Mouse (Mus musculus): Measurements from ENCODE around the gene Arhgdib.

The Arhgdib gene

GRCm38 (mm10) chr6:136910247-136910890, 31.3 kb downstream of the Arhgdib start:
- POLR2A ChIA-PET = interaction anchor here in 1 of 4 experiments (0.6 kb wide), 1 partner anchor 321 kb away, joined by 3 read pairs; no protein-coding TSS in a partner anchor
- CTCF ChIA-PET = no interaction called here

GRCm38 (mm10) chr6:136906937-136907293, 34.8 kb downstream of the Arhgdib start:
- CTCF ChIA-PET = interaction anchor here in 3 of 4 experiments (0.9 to 2.0 kb wide), 5 partner anchors 13 to 59 kb away, joined by 3 to 10 read pairs (median 3); no protein-coding TSS in a partner anchor
- POLR2A ChIA-PET = interaction anchor here in 3 of 4 experiments (0.5 to 2.6 kb wide), 15 partner anchors 23 to 587 kb away, joined by 3 to 12 read pairs (median 3); partner anchors contain the start of genes Hist4h4 (in 2 of the 3), Wbp11 (in 2 of the 3) and H2afj (in 1 of the 3)

DNA sequence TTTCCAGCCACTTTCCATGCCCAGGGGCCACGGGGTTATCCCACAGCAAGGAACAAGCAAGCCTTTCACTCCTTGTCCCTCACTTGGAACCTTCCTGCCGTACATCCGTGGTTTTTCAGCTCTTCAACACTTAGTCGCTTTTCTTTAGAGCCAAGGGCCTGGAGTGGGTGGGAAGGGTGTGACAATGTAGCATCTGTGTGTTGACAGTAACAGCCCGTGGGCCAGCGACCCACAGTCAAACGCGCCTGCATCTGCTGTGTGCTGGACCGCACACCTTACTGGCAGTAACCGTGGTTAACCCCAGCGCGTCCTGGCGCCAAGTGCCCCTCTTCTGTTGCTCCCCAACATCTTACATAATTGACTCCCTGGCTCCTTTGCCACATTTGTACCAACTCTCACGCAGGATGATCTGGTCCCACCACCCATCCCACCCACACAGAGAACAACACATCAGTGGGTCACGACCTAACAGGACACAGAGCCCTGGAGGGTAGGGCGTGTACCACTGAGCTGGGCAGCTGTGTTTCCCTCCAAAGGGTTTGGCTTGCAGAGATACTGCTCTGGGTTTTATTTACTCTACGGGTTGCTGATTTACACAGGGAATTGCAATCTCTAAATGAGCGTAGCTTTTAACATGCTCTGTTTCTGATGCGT, 35.3 kb downstream of the Arhgdib start:
- CTCF ChIA-PET = interaction anchor here in 2 of 4 experiments (0.9 to 2.0 kb wide), 4 partner anchors 14 to 59 kb away, joined by 3 to 10 read pairs (median 5); no protein-coding TSS in a partner anchor
- POLR2A ChIA-PET = interaction anchor here in 3 of 4 experiments (0.5 to 2.6 kb wide), 13 partner anchors 14 to 587 kb away, joined by 3 to 12 read pairs (median 3); partner anchors contain the start of genes Hist4h4 (in 2 of the 3), Wbp11 (in 2 of the 3) and H2afj (in 1 of the 3)

DNA sequence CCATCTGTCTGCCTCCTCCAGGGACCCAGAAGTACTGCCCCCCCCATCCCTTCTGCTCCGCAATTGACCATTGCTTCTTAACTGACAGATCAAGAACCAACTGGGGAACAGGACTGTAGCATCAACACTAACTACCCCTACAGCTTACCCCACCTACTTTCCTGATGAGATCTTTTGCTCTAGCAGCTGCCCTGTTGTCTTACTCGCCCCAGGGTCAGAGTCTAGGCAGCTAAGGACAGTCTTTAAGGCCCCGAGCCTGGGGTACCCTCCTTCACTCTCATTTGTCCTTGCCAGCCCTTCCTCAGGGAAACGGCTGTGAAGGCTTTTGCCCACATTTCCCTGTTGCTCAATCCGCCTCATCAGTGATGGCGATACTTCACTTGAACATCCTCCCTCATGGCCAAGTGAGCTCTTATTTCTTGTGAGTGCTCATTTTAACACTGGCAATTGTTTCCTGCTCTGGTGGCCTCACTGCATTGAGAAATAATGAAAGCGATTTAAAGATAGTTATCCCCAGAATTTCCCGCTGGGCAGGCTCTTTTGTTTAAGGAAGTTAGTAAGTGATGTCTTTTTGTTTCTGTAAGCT, 37.7 kb downstream of the Arhgdib start:
- POLR2A ChIA-PET = interaction anchor here in 2 of 4 experiments (1.0 to 2.7 kb wide), 2 partner anchors 100 kb away, joined by 3 to 12 read pairs; partner anchors contain the start of gene Hist4h4 (in 1 of the 2)
- CTCF ChIA-PET = interaction anchor here in 2 of 4 experiments (0.6 to 0.8 kb wide), 2 partner anchors 9 to 30 kb away, joined by 3 read pairs; no protein-coding TSS in a partner anchor

DNA sequence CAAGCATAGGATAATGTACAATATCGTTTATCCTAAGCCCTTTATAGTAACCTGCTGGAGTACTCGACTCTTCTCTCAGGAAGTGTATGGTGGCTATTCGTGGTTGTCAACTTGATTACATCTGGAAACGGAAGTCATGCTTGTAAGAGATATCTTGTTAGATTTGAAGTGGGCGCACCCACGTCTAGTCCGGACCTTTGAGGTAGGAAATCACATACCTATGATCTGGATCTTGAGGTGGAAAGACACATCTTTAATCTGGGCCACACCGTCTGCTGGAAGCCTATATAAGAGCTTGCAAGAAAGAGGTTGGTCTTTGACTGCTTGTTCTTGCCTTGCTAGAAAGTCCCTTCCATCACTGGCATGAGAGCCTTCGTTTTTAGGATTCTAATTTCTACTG, 39.2 kb downstream of the Arhgdib start:
- POLR2A ChIA-PET = interaction anchor here in 1 of 4 experiments (2.7 kb wide), 1 partner anchor 99 kb away, joined by 12 read pairs; the partner anchor contains the start of gene Hist4h4

DNA sequence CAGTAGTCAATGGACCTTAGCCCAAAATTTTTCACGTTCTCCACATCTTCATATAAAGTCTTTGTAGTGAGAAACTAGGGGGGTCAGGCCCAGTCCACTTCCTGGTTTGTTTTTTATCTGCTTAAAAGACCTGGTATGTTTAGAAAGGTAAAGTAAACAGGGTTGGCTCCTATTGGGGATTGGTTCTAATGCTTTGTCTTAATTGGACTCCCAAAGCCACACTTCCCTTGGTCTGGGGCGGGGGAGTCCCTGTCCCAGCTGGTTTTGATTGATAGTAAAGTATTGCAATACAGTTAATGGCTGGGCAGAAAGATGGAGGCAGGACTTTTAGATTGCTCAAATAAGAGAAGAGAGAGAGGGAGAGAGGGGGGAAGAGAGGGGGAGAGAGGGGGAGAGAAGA, 40.7 kb downstream of the Arhgdib start:
- ChIA-PET CTCF (no interaction called here), POLR2A (no interaction called here)

More for the DNA sequence above, 39.2 kb downstream of the Arhgdib start:
- CTCF ChIA-PET = interaction anchor here in 1 of 4 experiments (0.6 kb wide), 1 partner anchor 509 kb away, joined by 3 read pairs; no protein-coding TSS in a partner anchor

DNA sequence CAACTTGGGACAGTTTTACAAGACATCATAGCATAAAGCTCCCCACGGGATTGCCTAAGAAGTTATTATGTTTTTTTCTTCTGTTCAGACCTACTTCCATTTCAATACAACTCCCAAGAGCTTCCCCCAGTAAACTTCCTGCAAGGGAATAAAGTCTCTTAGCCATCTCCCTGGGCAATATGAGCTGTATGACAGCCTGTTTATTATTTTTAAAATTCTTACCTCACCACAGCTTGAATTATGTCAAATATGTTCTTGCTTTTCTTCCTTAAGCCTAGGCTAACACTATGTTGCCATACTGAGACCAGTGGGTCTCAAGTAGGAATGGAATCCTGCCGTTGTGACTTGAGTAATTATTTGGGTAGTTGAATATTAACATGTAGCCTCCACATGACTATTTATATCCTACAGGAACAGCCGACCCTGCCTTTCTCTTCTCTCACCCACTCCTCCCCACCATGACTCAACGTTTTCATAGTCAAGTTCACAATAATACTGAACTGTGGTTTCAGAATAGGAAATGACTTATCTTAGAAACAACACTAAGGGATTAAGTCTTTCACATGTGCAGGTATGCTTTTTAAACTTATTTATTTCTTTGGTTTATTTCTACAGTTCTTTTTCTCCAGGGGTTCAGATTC, 41.2 kb downstream of the Arhgdib start:
- CTCF ChIA-PET = no interaction called here
- POLR2A ChIA-PET = no interaction called here

GRCm38 (mm10) chr6:136898954-136899353, 42.7 kb downstream of the Arhgdib start:
- ChIA-PET CTCF (interaction anchor here in 1 of 4 experiments (0.6 kb wide), 1 partner anchor 81 kb away, joined by 5 read pairs; no protein-coding TSS in a partner anchor), POLR2A (no interaction called here)

- CTCF ChIA-PET = interaction anchor here in 1 of 4 experiments (0.6 kb wide), 1 partner anchor 82 kb away, joined by 5 read pairs; no protein-coding TSS in a partner anchor
- POLR2A ChIA-PET = no interaction called here
Measured at GRCm38 (mm10) chr6:136898222-136898621, 43.5 kb downstream of the Arhgdib start.

GRCm38 (mm10) chr6:136897789-136898188, 43.9 kb downstream of the Arhgdib start:
- ChIA-PET POLR2A (no interaction called here), CTCF (no interaction called here)

- CTCF ChIA-PET = interaction anchor here in 2 of 4 experiments (0.6 to 0.9 kb wide), 2 partner anchors 9 to 1779 kb away, joined by 3 read pairs; no protein-coding TSS in a partner anchor
- POLR2A ChIA-PET = interaction anchor here in 1 of 4 experiments (0.8 kb wide), 1 partner anchor 13 kb away, joined by 3 read pairs; no protein-coding TSS in a partner anchor
Measured at GRCm38 (mm10) chr6:136894532-136895339, 47.0 kb downstream of the Arhgdib start.

- ChIA-PET POLR2A (no interaction called here), CTCF (interaction anchor here in 1 of 4 experiments (0.6 kb wide), 1 partner anchor 13 kb away, joined by 4 read pairs; no protein-coding TSS in a partner anchor)
Measured at GRCm38 (mm10) chr6:136892002-136892401, 49.7 kb downstream of the Arhgdib start.

- POLR2A ChIA-PET = no interaction called here
- CTCF ChIA-PET = no interaction called here
Measured at GRCm38 (mm10) chr6:136889554-136889953, 52.1 kb downstream of the Arhgdib start.

DNA sequence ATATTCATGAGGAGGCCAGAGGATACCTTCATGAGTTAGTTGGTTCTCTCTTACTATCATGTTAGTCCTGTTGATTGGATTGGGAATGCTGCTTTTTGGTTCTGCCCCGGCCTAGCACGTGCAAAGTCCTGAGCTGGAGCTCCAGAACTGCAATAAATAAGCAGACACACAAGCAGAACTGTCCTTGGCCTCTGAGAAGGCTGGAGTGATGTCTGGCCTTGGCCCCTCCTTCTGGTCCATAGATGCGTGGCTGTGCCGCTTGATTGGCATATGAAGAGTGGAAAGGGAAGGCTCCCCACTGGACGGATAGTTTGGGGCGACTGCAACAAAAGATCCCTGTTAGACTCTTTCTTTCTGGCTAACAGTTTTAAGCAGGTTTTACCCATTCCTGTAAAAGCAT, 52.6 kb downstream of the Arhgdib start:
- ChIA-PET POLR2A (interaction anchor here in 1 of 4 experiments (1.2 kb wide), 1 partner anchor 86 kb away, joined by 3 read pairs; no protein-coding TSS in a partner anchor), CTCF (no interaction called here)

- ChIA-PET CTCF (no interaction called here), POLR2A (interaction anchor here in 1 of 4 experiments (1.2 kb wide), 1 partner anchor 84 kb away, joined by 3 read pairs; no protein-coding TSS in a partner anchor)
Measured at GRCm38 (mm10) chr6:136887854-136888253, 53.8 kb downstream of the Arhgdib start.

- POLR2A ChIA-PET = interaction anchor here in 2 of 4 experiments (1.1 to 1.7 kb wide), 2 partner anchors 45 to 81 kb away, joined by 3 read pairs; no protein-coding TSS in a partner anchor
- CTCF ChIA-PET = interaction anchor here in 1 of 4 experiments (0.7 kb wide), 1 partner anchor 174 kb away, joined by 4 read pairs; no protein-coding TSS in a partner anchor
Measured at GRCm38 (mm10) chr6:136884766-136885165, 56.9 kb downstream of the Arhgdib start.

DNA sequence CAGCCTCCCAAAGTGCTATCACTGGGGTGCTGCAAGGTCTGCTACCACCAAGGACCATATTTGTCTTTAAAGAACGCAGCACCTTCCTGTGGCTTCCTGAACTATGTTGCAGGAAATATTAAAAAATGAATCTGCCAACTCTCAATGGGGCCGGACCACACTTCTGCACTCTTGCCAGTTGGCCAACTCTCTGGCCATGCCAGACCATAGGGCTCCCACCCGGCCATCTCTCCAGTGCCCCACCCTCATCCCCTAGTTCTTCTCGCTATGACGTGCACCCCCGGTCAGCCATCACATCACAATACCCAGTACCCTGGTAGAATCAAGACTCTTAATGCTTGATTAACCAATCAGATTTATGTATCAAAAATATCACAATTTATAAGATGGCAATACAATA, 57.7 kb downstream of the Arhgdib start:
- CTCF ChIA-PET = interaction anchor here in 1 of 4 experiments (0.6 kb wide), 1 partner anchor 505 kb away, joined by 3 read pairs; no protein-coding TSS in a partner anchor
- POLR2A ChIA-PET = interaction anchor here in 2 of 4 experiments (0.8 to 1.7 kb wide), 3 partner anchors 23 to 80 kb away, joined by 3 read pairs; no protein-coding TSS in a partner anchor

Measured in embryonic stem cell, embryonic (primary cell).